Mouse (Mus musculus) megakaryocyte, embryonic 14.5 days (primary cell): ENCODE data around the gene Ikzf1. TPM values are rescaled to one million over a fixed set of nuclear protein-coding genes. Genes with fewer than 3 reads are reported as not detected.
A peak's percentile ranks its signal among the peaks of the same experiment; 100 is the strongest.

Source experiments
- H3K27me3 ChIP-seq: replicated peaks from 2 replicates; pipeline ENCODE3; 2012; ENCODE audit warnings: inconsistent platforms
- H3K36me3 ChIP-seq: replicated peaks from 2 replicates; pipeline ENCODE3; 2012; ENCODE audit warnings: low read length, inconsistent platforms, mixed read lengths
- H3K4me1 ChIP-seq: 2 replicates; pipeline ENCODE4 v1.6.1; 2012; ENCODE audit warnings: inconsistent platforms
- H3K4me3 ChIP-seq: replicated peaks from 2 replicates; pipeline ENCODE3; 2012; ENCODE audit warnings: moderate library complexity, mild to moderate bottlenecking, inconsistent platforms
- H3K9me3 ChIP-seq: 2 replicates; pipeline ENCODE4 v1.6.1; 2012; ENCODE audit warnings: inconsistent platforms
- FLI1 ChIP-seq: IDR thresholded peaks from 2 replicates; pipeline ENCODE4 v1.6.1; 2012; ENCODE audit warnings: low read length, inconsistent platforms, mixed read lengths
- GATA1 ChIP-seq: IDR thresholded peaks from 3 replicates; pipeline ENCODE4 v1.6.1; 2012; ENCODE audit warnings: mixed read lengths, low read length, inconsistent platforms, borderline replicate concordance
- polyA plus RNA-seq: library from polyadenylated mRNA; stranded (reverse); fragments of >175 nt; gene quantifications from 2 replicates; pipeline ENCODE4 v1.2.3, GENCODE M21; 2012; ENCODE audit warnings: low replicate concordance; ENCODE audit not compliant: insufficient read depth

The Ikzf1 gene
- polyA plus RNA-seq, 1 experiment: 15.2 TPM

DNA sequence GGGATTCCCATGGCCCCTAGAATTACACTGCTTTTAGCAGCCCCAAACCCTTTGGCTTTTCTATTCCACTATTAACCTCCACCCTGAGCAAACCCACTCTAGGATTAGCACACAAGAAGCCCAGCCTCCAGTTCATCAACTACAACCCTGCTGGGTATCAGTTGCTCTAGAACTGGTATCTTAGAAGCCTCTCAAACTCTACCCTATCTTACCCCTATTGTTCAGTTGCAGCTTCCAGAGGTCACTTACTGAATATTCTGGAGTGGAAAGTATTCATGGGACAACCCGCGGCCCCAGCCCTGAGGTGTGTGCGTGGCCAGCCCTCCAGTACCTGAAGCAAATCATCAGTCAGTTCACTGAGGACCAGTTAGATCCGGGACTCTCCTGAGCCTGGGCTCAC lies 89.6 kb downstream of the Ikzf1 start:
- Histone ChIP-seq H3K36me3 (peaks cover 20% of the 10 kb centered on the region), H3K27me3 (no peaks in the 10 kb centered on the region), H3K4me1 (peaks cover 13% of the 10 kb centered on the region), H3K9me3 (no peaks in the 10 kb centered on the region), H3K4me3 (no peak overlapping the region)
- no peak for TF ChIP-seq GATA1
- no peak for TF ChIP-seq FLI1

DNA sequence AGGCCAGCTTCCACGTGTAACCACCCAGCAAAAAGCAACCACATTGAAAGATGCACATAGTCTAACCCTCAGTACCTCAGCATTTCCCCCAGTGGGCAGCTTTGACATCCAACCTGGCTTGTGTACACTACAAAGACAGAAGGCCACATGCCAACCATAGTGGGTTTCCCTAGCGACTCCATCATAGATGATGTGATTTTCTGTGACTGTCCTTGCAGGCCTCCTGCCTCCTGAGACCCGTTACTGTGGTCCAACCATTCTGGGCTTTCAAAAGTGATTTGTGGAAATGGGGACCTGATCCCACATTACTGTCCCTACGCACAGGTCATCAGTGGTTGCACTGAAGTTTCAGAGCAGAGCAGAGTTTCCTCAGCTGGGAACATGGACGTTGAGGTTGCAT lies 90.1 kb downstream of the Ikzf1 start:
- H3K36me3 ChIP-seq: peaks cover 17% of the 10 kb centered on the region
- no peak overlapping the region for H3K4me3 ChIP-seq
- H3K4me1 ChIP-seq: peaks cover 13% of the 10 kb centered on the region
- H3K27me3 ChIP-seq: no peaks in the 10 kb centered on the region
- H3K9me3 ChIP-seq: no peaks in the 10 kb centered on the region
- TF ChIP-seq FLI1 (no peak), GATA1 (no peak)

DNA sequence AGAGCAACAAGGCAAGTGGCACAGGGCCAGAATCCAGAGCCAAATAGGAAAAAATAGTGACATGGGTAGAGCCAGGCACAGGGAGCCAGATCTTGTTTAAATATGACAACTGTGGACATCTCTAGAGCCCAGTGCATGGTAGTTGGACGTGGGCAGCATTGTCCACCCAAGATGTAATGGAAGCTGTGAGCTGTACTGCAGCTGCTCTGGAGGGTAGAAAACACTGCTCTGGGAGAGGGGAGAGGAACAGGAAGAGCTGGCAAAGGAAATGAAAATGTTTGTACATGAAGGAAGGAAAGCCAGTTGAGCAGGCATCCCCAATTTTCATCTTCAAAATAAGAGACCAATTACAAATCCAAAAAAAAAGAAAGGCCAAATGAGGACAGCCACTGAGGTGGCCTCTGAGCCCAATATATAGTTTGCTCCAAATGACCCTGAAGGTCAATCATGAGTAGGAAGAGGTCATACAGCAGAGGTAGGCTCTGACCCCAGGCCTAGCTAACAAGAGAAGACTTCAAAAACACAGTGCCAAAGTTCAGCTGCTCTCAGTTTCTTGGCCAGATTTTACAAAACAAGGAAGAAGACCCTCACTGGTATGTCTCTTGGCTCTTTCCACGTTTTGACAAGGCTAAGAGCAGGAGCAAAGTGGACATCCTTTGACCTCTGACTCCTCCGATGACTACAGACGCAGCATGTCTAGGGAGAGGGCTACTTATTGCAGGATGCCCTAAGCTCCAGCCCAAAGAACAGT lies 91.4 kb downstream of the Ikzf1 start:
- H3K4me1 ChIP-seq: peaks cover 10% of the 10 kb centered on the region
- H3K36me3 ChIP-seq: peaks cover 7% of the 10 kb centered on the region
- H3K4me3 ChIP-seq: no peak overlapping the region
- no peak for TF ChIP-seq FLI1
- no peaks in the 10 kb centered on the region for H3K9me3 ChIP-seq
- H3K27me3 ChIP-seq: no peaks in the 10 kb centered on the region

DNA sequence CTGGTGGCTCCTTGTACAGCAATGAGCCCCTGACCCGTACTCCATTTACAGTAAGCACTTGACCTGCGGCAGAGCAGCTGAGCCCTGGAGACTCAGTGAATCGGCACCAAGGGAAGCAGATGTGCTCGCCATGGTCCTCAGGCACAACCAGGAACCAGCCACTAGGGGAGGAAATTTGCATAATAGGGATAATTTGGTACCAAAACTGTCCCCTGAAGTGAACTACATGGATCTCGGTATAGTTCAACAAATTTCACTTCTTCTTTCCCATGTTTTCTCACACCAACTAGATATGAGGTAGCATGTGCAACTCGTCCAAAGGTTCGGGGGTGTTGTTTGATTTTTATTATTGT lies 92.0 kb downstream of the Ikzf1 start:
- no peaks in the 10 kb centered on the region for H3K27me3 ChIP-seq
- peaks cover 10% of the 10 kb centered on the region for H3K4me1 ChIP-seq
- H3K4me3 ChIP-seq: no peak overlapping the region
- no peaks in the 10 kb centered on the region for H3K9me3 ChIP-seq
- no peak for TF ChIP-seq FLI1
- no peak for TF ChIP-seq GATA1
- H3K36me3 ChIP-seq: peaks cover 6% of the 10 kb centered on the region

DNA sequence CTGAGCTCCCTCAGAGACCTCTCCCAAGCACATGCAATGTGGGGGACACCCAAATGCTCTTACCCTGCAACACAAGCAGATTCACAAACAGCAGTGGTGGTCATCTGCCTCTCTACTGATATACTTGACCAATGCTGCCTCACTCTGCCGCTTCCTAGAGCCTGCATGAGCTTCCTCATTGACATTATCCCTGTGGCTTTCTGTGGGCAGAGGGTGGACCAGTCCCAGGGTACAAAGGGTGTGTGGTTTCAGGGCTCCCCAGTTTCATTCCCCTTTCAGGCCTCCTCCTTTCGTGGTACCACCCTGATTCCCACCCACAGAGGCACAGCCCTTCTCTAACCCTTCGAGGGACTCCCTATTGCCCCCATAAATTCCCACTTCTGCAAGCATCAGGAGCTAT lies 92.4 kb downstream of the Ikzf1 start:
- H3K4me3 ChIP-seq: no peak overlapping the region
- TF ChIP-seq FLI1 (no peak), GATA1 (no peak)
- H3K36me3 ChIP-seq: peaks cover 3% of the 10 kb centered on the region
- H3K9me3 ChIP-seq: no peaks in the 10 kb centered on the region
- no peaks in the 10 kb centered on the region for H3K27me3 ChIP-seq
- peaks cover 10% of the 10 kb centered on the region for H3K4me1 ChIP-seq

DNA sequence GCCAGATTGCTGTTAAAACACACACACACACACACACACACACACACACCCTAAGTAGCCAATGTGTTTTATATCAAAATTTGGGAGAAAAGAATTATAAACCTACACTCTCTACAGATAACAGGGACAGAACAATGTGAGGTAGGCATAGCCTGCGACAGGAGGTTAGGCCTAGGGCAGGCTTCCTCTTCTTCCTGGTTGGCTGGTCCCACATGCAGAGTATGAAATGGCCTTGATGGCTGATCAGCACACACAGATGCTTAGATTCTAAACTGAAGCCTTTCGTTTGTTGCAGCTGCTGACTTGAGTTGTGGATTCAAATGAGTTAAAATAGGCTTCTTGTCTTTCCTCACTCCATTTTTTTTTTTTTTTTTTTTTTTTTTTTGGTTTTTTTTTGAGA lies 93.0 kb downstream of the Ikzf1 start:
- no peaks in the 10 kb centered on the region for H3K27me3 ChIP-seq
- peaks cover 3% of the 10 kb centered on the region for H3K36me3 ChIP-seq
- H3K4me3 ChIP-seq: no peak overlapping the region
- TF ChIP-seq FLI1: no peak
- no peak for TF ChIP-seq GATA1
- no peaks in the 10 kb centered on the region for H3K9me3 ChIP-seq
- H3K4me1 ChIP-seq: peaks cover 10% of the 10 kb centered on the region

DNA sequence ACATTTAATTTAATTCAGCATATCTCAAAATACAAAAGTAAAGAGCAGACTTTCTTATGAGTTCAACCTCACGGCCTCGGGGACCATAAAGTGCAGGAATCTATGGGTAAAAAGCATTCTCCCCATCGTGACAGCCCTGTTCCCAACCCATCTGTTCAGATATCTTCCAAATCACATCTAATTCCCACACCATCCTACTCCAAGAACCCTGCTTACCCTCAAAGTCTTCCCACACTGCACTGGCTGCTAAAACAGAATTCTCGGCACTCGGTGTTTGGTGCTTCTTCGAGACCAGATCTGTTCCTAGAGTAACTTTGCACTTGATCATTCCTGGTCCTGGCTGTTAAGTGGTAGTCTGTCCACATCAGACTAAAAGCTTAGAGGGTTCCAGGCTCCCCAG lies 93.5 kb downstream of the Ikzf1 start:
- TF ChIP-seq GATA1: no peak
- TF ChIP-seq FLI1: no peak
- H3K9me3 ChIP-seq: no peaks in the 10 kb centered on the region
- H3K27me3 ChIP-seq: no peaks in the 10 kb centered on the region
- H3K4me3 ChIP-seq: no peak overlapping the region
- no peaks in the 10 kb centered on the region for H3K36me3 ChIP-seq
- peaks cover 10% of the 10 kb centered on the region for H3K4me1 ChIP-seq

DNA sequence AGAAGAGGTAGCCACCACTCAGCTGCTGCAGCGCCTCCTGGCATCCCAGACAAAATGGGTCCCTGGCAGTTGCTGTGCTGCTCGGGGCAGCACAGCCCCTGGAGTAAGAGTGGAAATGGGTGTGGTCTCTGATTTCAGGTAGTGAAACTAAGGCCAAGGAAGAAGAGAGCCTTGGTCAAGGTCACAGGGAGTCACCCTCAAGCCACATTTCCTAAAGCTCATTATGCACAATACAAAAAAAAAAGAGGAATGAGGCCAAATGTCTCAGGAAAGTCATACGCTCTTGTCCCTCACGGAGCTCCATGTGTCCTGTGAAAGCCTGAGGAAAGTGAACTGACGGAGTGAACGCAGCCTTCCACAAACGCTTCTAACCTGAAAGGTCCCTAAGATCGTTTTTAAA lies 96.9 kb downstream of the Ikzf1 start:
- H3K4me3 ChIP-seq: no peak overlapping the region
- H3K4me1 ChIP-seq: peaks cover 20% of the 10 kb centered on the region
- H3K9me3 ChIP-seq: no peaks in the 10 kb centered on the region
- H3K36me3 ChIP-seq: no peaks in the 10 kb centered on the region
- TF ChIP-seq GATA1: no peak
- no peak for TF ChIP-seq FLI1
- peaks cover 4% of the 10 kb centered on the region for H3K27me3 ChIP-seq

DNA sequence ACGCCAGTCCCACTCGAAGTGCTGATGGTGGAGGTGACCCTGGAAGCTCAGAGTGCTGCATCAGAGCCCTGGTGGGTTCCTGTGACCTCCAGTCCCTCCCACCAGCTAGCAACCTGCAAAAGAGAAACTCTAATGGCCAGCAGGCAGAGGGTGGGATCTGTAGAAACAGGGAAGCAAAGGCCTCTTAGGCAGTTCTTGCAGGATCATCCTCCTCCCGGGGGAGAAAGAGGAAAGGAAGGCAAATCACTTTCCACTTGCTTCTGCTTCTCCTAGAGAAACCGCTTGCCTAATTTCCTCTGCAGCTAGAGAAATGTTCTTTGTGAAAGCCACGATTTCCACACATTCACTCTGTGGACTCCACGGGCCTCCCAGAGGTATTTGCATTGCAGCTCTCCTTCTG lies 100.7 kb downstream of the Ikzf1 start:
- H3K4me3 ChIP-seq: no peak overlapping the region
- no peaks in the 10 kb centered on the region for H3K36me3 ChIP-seq
- H3K9me3 ChIP-seq: no peaks in the 10 kb centered on the region
- H3K4me1 ChIP-seq: peaks cover 21% of the 10 kb centered on the region
- H3K27me3 ChIP-seq: peaks cover 4% of the 10 kb centered on the region
- TF ChIP-seq GATA1: no peak
- no peak for TF ChIP-seq FLI1

DNA sequence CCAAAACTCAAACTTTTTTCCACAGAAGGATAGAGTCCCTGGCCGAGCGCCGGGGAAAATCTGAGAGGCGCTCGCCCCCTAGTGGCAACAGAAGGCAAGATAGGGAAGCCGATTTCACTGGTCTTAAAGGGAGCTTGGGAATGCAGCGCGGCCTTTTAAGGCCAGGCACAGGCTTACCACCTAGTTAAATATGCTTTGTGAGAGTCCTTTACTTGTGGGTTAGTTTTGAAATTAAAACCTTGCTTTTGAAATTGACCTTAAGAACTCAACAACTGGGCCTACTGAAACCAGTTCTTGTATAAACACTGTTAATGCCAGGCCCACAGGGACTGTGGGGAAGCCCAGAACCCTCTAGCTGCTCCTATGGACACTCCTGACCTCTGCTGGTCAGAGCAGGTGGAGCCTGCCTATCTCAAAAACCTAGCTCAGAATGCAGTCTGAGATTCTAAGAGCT lies 103.7 kb downstream of the Ikzf1 start:
- peak overlapping the region; percentile 86 for H3K4me3 ChIP-seq

DNA sequence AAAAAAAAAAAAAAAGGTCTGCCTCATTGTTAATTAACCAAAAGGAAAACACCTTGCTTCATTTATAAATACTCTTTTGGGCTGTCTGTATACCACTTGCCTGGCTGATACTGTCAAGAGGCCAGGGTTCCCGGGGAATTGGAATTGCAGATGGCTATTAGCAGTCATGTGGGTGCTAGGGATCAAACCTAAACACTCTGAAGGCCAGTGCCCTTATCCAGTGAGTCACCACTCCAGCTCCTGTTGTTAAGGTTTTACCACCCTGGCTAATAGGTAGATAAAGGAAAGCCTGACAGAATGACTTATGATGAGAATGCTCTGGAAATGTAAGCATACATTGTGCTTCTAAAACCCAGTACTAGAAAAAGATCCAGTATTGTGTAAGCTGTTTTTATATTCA lies 109.8 kb downstream of the Ikzf1 start:
- TF ChIP-seq FLI1: no peak
- TF ChIP-seq GATA1: no peak
- Histone ChIP-seq H3K9me3 (no peaks in the 10 kb centered on the region), H3K27me3 (no peaks in the 10 kb centered on the region), H3K4me3 (no peak overlapping the region), H3K36me3 (peaks cover 15% of the 10 kb centered on the region), H3K4me1 (no peaks in the 10 kb centered on the region)

More for the DNA sequence above, 103.7 kb downstream of the Ikzf1 start:
- no peak for TF ChIP-seq FLI1
- TF ChIP-seq GATA1: no peak
- H3K4me1 ChIP-seq: peaks cover 21% of the 10 kb centered on the region
- no peaks in the 10 kb centered on the region for H3K9me3 ChIP-seq
- no peaks in the 10 kb centered on the region for H3K36me3 ChIP-seq
- H3K27me3 ChIP-seq: peaks cover 4% of the 10 kb centered on the region
